Mouse (Mus musculus) erythroblast, embryonic 14.5 days (primary cell): ENCODE results near the gene Zfp386. TPM values are rescaled to one million over a fixed set of nuclear protein-coding genes. Genes with fewer than 3 reads are reported as not detected.

Source experiments
- H3K27me3 ChIP-seq: 2 replicates; pipeline ENCODE4 v1.6.1; 2012; ENCODE audit warnings: inconsistent platforms; ENCODE audit not compliant: control insufficient read depth
- H3K36me3 ChIP-seq: 2 replicates; pipeline ENCODE4 v1.6.1; 2012; ENCODE audit warnings: mild to moderate bottlenecking, inconsistent platforms; ENCODE audit not compliant: control insufficient read depth
- H3K4me1 ChIP-seq: 2 replicates; pipeline ENCODE4 v1.6.1; 2012; ENCODE audit warnings: inconsistent platforms; ENCODE audit not compliant: control insufficient read depth
- H3K4me3 ChIP-seq: replicated peaks from 2 replicates; pipeline ENCODE3; 2012; ENCODE audit warnings: moderate library complexity, mild to moderate bottlenecking, inconsistent platforms
- H3K9me3 ChIP-seq: 2 replicates; pipeline ENCODE4 v1.6.1; 2012; ENCODE audit warnings: low read length, inconsistent platforms, mixed read lengths; ENCODE audit not compliant: control insufficient read depth
- GATA1 ChIP-seq: IDR thresholded peaks from 2 replicates; pipeline ENCODE4 v1.6.1; 2012; ENCODE audit warnings: low read length, inconsistent platforms, mixed read lengths
- TAL1 ChIP-seq: IDR thresholded peaks from 3 replicates; pipeline ENCODE4 v1.6.1; 2012; ENCODE audit warnings: low read length, inconsistent platforms, mixed read lengths
- polyA plus RNA-seq: library from polyadenylated mRNA; stranded (reverse); fragments of >175 nt; gene quantifications from 2 replicates; pipeline ENCODE4 v1.2.3, GENCODE M21; 2012

Zfp386 gene
- polyA plus RNA-seq, 1 experiment: 0.01 TPM

GRCm38 (mm10) chr12:116084294-116084693, 36.8 kb downstream of the Zfp386 start:
- Histone ChIP-seq H3K9me3 (no peaks in the 10 kb centered on the region), H3K36me3 (no peaks in the 10 kb centered on the region), H3K4me3 (no peak overlapping the region), H3K4me1 (no peaks in the 10 kb centered on the region), H3K27me3 (peaks cover 2% of the 10 kb centered on the region; the same call in 1 of the 2 replicates)
- TF ChIP-seq TAL1 (no peak), GATA1 (no peak)

DNA sequence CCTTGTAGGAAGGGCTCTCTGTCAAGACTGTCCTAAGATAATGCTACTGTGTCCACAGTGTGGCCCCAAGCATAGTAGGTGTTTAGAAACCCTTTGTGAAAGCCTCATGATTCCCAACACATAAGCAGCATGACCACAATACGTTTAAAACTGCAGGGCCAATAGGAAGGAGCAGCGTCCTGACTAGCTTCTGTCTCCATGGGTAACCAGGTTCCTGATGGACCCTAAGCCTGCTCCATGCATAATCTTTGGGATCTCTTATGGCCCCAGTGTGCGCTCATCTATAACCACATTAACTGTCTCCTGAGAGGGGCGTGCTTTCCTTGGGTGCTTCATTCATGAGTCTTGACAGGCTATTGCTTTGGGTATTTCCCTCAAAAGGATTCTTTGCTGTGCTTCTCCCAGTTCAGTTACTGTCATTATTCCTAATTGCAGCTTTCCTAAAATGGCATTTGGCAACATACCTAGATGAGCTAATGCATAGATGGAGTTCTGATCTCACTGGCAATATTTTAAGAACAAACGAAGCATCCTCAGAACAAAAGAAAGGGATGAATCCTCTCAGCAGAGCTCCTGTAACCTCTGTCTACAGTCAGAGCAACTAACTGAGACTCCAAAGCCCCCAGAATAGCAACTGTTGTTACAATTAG, 39.6 kb downstream of the Zfp386 start:
- H3K4me1 ChIP-seq: no peaks in the 10 kb centered on the region
- no peaks in the 10 kb centered on the region for H3K9me3 ChIP-seq
- H3K36me3 ChIP-seq: no peaks in the 10 kb centered on the region
- no peaks in the 10 kb centered on the region for H3K27me3 ChIP-seq
- TF ChIP-seq GATA1 (no peak), TAL1 (no peak)
- no peak overlapping the region for H3K4me3 ChIP-seq

- H3K4me3 ChIP-seq: no peak overlapping the region
- H3K4me1 ChIP-seq: no peaks in the 10 kb centered on the region
- no peak for TF ChIP-seq TAL1
- TF ChIP-seq GATA1: no peak
- H3K9me3 ChIP-seq: no peaks in the 10 kb centered on the region
- H3K36me3 ChIP-seq: no peaks in the 10 kb centered on the region
- no peaks in the 10 kb centered on the region for H3K27me3 ChIP-seq
Observed at GRCm38 (mm10) chr12:116089836-116090235, 42.3 kb downstream of the Zfp386 start.

- Histone ChIP-seq H3K27me3 (no peaks in the 10 kb centered on the region), H3K4me3 (no peak overlapping the region), H3K9me3 (no peaks in the 10 kb centered on the region), H3K4me1 (no peaks in the 10 kb centered on the region), H3K36me3 (no peaks in the 10 kb centered on the region)
- no peak for TF ChIP-seq TAL1
- no peak for TF ChIP-seq GATA1
Observed at GRCm38 (mm10) chr12:116094765-116095555, 47.4 kb downstream of the Zfp386 start.

DNA sequence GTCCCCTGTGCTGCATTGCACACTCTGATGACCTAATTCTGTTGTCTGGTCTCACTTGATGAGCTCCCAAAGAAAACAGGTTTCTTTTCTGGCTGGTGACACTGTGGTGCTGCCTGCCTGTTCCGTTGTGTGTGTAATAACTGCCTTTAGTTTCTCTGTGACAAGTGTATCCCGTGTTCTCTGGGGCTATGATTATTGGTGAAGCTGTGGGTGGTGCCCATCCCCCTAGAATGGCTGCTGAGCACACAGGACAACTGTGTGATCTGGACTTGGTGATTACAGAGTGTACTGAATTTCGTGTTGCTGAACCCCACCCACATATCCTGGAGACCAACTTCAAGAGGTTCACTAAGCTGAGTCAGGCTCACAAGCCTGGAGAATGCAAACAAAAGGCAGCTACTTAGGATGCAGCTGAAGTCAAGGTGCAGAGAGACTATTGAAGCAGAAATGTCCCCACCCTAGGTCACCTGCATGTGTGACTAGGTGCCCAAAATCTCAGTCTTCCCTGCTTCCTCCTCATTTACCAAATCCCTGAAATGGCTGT, 48.9 kb downstream of the Zfp386 start:
- Histone ChIP-seq H3K4me3 (no peak overlapping the region), H3K27me3 (no peaks in the 10 kb centered on the region), H3K36me3 (no peaks in the 10 kb centered on the region), H3K9me3 (no peaks in the 10 kb centered on the region), H3K4me1 (no peaks in the 10 kb centered on the region)
- TF ChIP-seq TAL1 (no peak), GATA1 (no peak)

GRCm38 (mm10) chr12:116097166-116097565, 49.6 kb downstream of the Zfp386 start:
- Histone ChIP-seq H3K36me3 (no peaks in the 10 kb centered on the region), H3K4me3 (no peak overlapping the region), H3K27me3 (no peaks in the 10 kb centered on the region), H3K9me3 (no peaks in the 10 kb centered on the region), H3K4me1 (no peaks in the 10 kb centered on the region)
- no peak for TF ChIP-seq TAL1
- no peak for TF ChIP-seq GATA1

DNA sequence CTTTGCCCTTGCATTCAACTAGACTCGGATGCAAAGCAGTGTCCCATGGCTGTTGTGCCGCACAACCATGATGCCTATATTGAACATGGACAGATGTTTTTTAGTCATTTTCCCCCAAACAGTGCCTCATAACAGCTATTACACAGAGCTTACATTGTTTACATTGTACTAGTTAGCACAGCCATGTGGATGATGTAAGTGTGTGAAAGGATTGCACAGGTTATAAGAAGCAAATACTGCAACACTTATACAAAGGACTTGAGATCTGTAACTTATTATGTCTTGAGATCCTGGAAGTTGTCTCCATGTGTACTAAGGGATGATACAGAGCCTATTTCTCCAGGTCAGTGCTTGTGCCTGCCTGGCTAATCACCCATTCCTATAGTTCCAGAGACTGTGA, 54.4 kb downstream of the Zfp386 start:
- no peaks in the 10 kb centered on the region for H3K27me3 ChIP-seq
- no peak overlapping the region for H3K4me3 ChIP-seq
- no peaks in the 10 kb centered on the region for H3K36me3 ChIP-seq
- H3K9me3 ChIP-seq: no peaks in the 10 kb centered on the region
- no peaks in the 10 kb centered on the region for H3K4me1 ChIP-seq
- TF ChIP-seq GATA1 (no peak), TAL1 (no peak)

GRCm38 (mm10) chr12:116109451-116110353, 62.2 kb downstream of the Zfp386 start:
- TF ChIP-seq GATA1: no peak
- TF ChIP-seq TAL1: no peak
- H3K4me3 ChIP-seq: no peak overlapping the region
- H3K27me3 ChIP-seq: no peaks in the 10 kb centered on the region
- H3K9me3 ChIP-seq: 0 out of 2 replicates have a peak, but pooled peaks cover 2% of the 10 kb centered on the region
- no peaks in the 10 kb centered on the region for H3K4me1 ChIP-seq
- no peaks in the 10 kb centered on the region for H3K36me3 ChIP-seq
